Mouse (Mus musculus) midbrain, postnatal 0 days (tissue): ENCODE measurements around the gene Fbxl12. TPM values are rescaled to one million over a fixed set of nuclear protein-coding genes. Genes with fewer than 3 reads are reported as not detected.

Experiments used
- ATAC-seq: fragments of 200-750 bp; cut with Nextera tagmentation; 2 replicates; pipeline ENCODE4 v1.8.0; 2017; ENCODE audit warnings: moderate number of reproducible peaks, mild to moderate bottlenecking, moderate TSS enrichment, moderate library complexity; ENCODE audit not compliant: low FRiP score
- DNase-seq: peaks from one replicate; pipeline ENCODE4 v3.0.0-alpha.2; 2015; ENCODE audit warnings: low spot score
- H3K27ac ChIP-seq: fragments of 300-500 bp; sonication (generic); 2 replicates; pipeline ENCODE4 v1.5.1; 2014; ENCODE audit warnings: low read depth, mild to moderate bottlenecking, low read length, mixed read lengths
- H3K27me3 ChIP-seq: fragments of 300-500 bp; sonication (generic); 2 replicates; pipeline ENCODE4 v1.6.1; 2014; ENCODE audit warnings: low read length, control low read depth, mixed read lengths; ENCODE audit not compliant: insufficient read depth
- H3K36me3 ChIP-seq: fragments of 300-500 bp; sonication (generic); 2 replicates; pipeline ENCODE4 v1.6.1; 2014; ENCODE audit warnings: low read length, control low read depth, mixed read lengths; ENCODE audit not compliant: insufficient read depth
- H3K4me1 ChIP-seq: fragments of 300-500 bp; sonication (generic); 2 replicates; pipeline ENCODE4 v1.6.1; 2014; ENCODE audit warnings: mild to moderate bottlenecking, control low read depth, antibody characterized with exemption, low read length, mixed read lengths; ENCODE audit not compliant: insufficient read depth
- H3K4me2 ChIP-seq: fragments of 300-500 bp; sonication (generic); 2 replicates; pipeline ENCODE4 v1.6.1; 2014; ENCODE audit warnings: low read depth, mild to moderate bottlenecking, low read length, mixed read lengths; ENCODE audit not compliant: poor library complexity, severe bottlenecking
- H3K4me3 ChIP-seq: fragments of 300-500 bp; sonication (generic); 2 replicates; pipeline ENCODE4 v1.5.1; 2014; ENCODE audit warnings: low read depth, mild to moderate bottlenecking, low read length, moderate library complexity
- H3K9ac ChIP-seq: fragments of 300-500 bp; sonication (generic); replicated peaks from 2 replicates; pipeline ENCODE4 v1.6.1; 2014; ENCODE audit warnings: mild to moderate bottlenecking, low read length, moderate library complexity, mixed read lengths; ENCODE audit not compliant: poor library complexity, severe bottlenecking
- H3K9me3 ChIP-seq: fragments of 300-500 bp; sonication (generic); 2 replicates; pipeline ENCODE4 v1.6.1; 2016; ENCODE audit warnings: low read length, control low read depth
- CTCF ChIP-seq: IDR thresholded peaks from 2 replicates; pipeline ENCODE4 v1.5.1; 2016; ENCODE audit warnings: antibody characterized with exemption, mild to moderate bottlenecking
- WGBS: fragments of 180-500 bp; shearing (Covaris S2); extraction: QIAGEN DNeasy Blood & Tissue Kit; methylation state at CpG from one replicate; pipeline ENCODE4 v1.1.7; 2014; 5-methylcytosine and 5-hydroxymethylcytosine counted together
- polyA plus RNA-seq: library from polyadenylated mRNA; unstranded; fragments of >200 nt; fragmentation: Nextera tagmentation; extraction: Ambion mirVana; gene quantifications from 2 replicates; pipeline ENCODE4 v1.2.1, GENCODE M21; 2015
- total RNA-seq: library from RNA; depleted of rRNA; stranded (reverse); fragments of >200 nt; gene quantifications from 2 replicates; pipeline ENCODE4 v1.2.3, GENCODE M21; 2014; rRNA removed

Fbxl12 gene
- total and polyA plus RNA-seq, 2 experiments from 2014 or later = 13.6 to 17.6 TPM

- Histone ChIP-seq H3K27ac (peak within 1 kb of the TSS; percentile 86), H3K9me3 (no peaks in the 10 kb centered on the region), H3K36me3 (no peaks in the 10 kb centered on the region), H3K4me1 (peaks cover 3% of the 10 kb centered on the region; the same call in 1 of the 2 replicates), H3K4me3 (peak within 1 kb of the TSS; percentile 62), H3K9ac (peak within 1 kb of the TSS; percentile 83), H3K4me2 (peak within 1 kb of the TSS; percentile 56), H3K27me3 (peaks cover 5% of the 10 kb centered on the region; the same call in 1 of the 2 replicates)
- ATAC-seq (peak; percentile 97), DNase-seq (peak; percentile 97)
- 0% methylated on average over 30 of the region's 30 CpGs for WGBS
- TF ChIP-seq CTCF = peak; percentile 40
These were observed 63.4 kb downstream of the Fbxl12 start, which contains the start of gene Zfp846 for GRCm38 (mm10) chr9:20581175-20581634. Gene Zfp846 (plus strand): TSS chr9:20581291.

- Histone ChIP-seq H3K4me1 (no peaks in the 10 kb centered on the region), H3K4me2 (no peak overlapping the region), H3K27me3 (peaks cover 17% of the 10 kb centered on the region; the same call in 1 of the 2 replicates), H3K9ac (no peak overlapping the region), H3K36me3 (no peaks in the 10 kb centered on the region), H3K9me3 (no peaks in the 10 kb centered on the region), H3K4me3 (no peak overlapping the region), H3K27ac (no peak overlapping the region)
- no peak for DNase-seq
- WGBS = 82% methylated on average over 2 of the region's 2 CpGs
- TF ChIP-seq CTCF = no peak
- no peak for ATAC-seq
These were observed 68.0 kb downstream of the Fbxl12 start for GRCm38 (mm10) chr9:20576591-20576990.

GRCm38 (mm10) chr9:20571060-20571459, 73.5 kb downstream of the Fbxl12 start:
- Histone ChIP-seq H3K4me2 (no peak overlapping the region), H3K9ac (no peak overlapping the region), H3K9me3 (no peaks in the 10 kb centered on the region), H3K4me3 (no peak overlapping the region), H3K27ac (no peak overlapping the region), H3K4me1 (no peaks in the 10 kb centered on the region), H3K27me3 (peaks cover 11% of the 10 kb centered on the region; the same call in 1 of the 2 replicates), H3K36me3 (no peaks in the 10 kb centered on the region)
- DNase-seq (no peak), ATAC-seq (no peak)
- no peak for TF ChIP-seq CTCF

Other genes with a start within 250 kb of the Fbxl12 start
- 20.5 and 31.2 TPM in 2 replicates for gene Zfp26, start 184.6 kb downstream of the Fbxl12 start, total RNA-seq
- 7.6 and 9.3 TPM in 2 replicates for gene Zfp26, start 184.6 kb downstream of the Fbxl12 start, polyA plus RNA-seq
- gene Zfp426, start 152.0 kb downstream of the Fbxl12 start, total RNA-seq = 33.5 and 62.2 TPM in 2 replicates
- 20.8 and 23.4 TPM in 2 replicates for gene Zfp426, start 152.0 kb downstream of the Fbxl12 start, polyA plus RNA-seq
- 96.3 and 124 TPM in 2 replicates for gene Zfp266, start 123.3 kb downstream of the Fbxl12 start, total RNA-seq
- gene Zfp266, start 123.3 kb downstream of the Fbxl12 start, polyA plus RNA-seq = 48.5 and 54.8 TPM in 2 replicates
- gene Zfp846, start 63.5 kb downstream of the Fbxl12 start, total RNA-seq = 21.3 and 27.1 TPM in 2 replicates
- gene Zfp846, start 63.5 kb downstream of the Fbxl12 start, polyA plus RNA-seq = 44.2 and 47.5 TPM in 2 replicates
- gene Ubl5, start 1.9 kb downstream of the Fbxl12 start, total RNA-seq = 213 and 253 TPM in 2 replicates
- gene Ubl5, start 1.9 kb downstream of the Fbxl12 start, polyA plus RNA-seq = 498 and 531 TPM in 2 replicates
- 31.9 and 32.0 TPM in 2 replicates for gene Pin1, start 7.3 kb upstream of the Fbxl12 start, total RNA-seq
- gene Pin1, start 7.3 kb upstream of the Fbxl12 start, polyA plus RNA-seq = 60.3 and 67.1 TPM in 2 replicates
- 301 and 342 TPM in 2 replicates for gene Olfm2, start 101.6 kb upstream of the Fbxl12 start, total RNA-seq
- 245 and 273 TPM in 2 replicates for gene Olfm2, start 101.6 kb upstream of the Fbxl12 start, polyA plus RNA-seq
- 3.0 and 3.4 TPM in 2 replicates for gene Col5a3, start 170.3 kb upstream of the Fbxl12 start, total RNA-seq
- gene Col5a3, start 170.3 kb upstream of the Fbxl12 start, polyA plus RNA-seq = 0.74 and 0.83 TPM in 2 replicates
- gene Rdh8, start 173.7 kb upstream of the Fbxl12 start, total RNA-seq = not detected in 2 replicates
- gene Rdh8, start 173.7 kb upstream of the Fbxl12 start, polyA plus RNA-seq = not detected in 2 replicates
- gene A230050P20Rik, start 223.9 kb upstream of the Fbxl12 start, total RNA-seq = 21.5 and 30.6 TPM in 2 replicates
- 24.7 and 28.5 TPM in 2 replicates for gene A230050P20Rik, start 223.9 kb upstream of the Fbxl12 start, polyA plus RNA-seq
- 10.0 and 12.4 TPM in 2 replicates for gene Angptl6, start 235.0 kb upstream of the Fbxl12 start, total RNA-seq
- 13.4 and 17.0 TPM in 2 replicates for gene Angptl6, start 235.0 kb upstream of the Fbxl12 start, polyA plus RNA-seq
- 42.0 and 52.6 TPM in 2 replicates for gene Ppan, start 243.4 kb upstream of the Fbxl12 start, total RNA-seq
- 37.9 and 39.9 TPM in 2 replicates for gene Ppan, start 243.4 kb upstream of the Fbxl12 start, polyA plus RNA-seq